8 mouse cellular contexts compared by ENCODE assay signal in genomic region chr4:53218291-53218640, GRCm38 (mm10). TPM values are rescaled to one million over a fixed set of nuclear protein-coding genes. Genes with fewer than 3 reads are reported as not detected.
DNase-seq lines count a peak whose midpoint lies in the region; ATAC-seq and TF ChIP-seq lines count a peak whose summit lies in the region.

No protein-coding gene starts in this region.

- no peaks in the 10 kb centered on the region for H3K36me3 ChIP-seq in E14TG2a.4 (ENCODE audit: insufficient read depth, low read length)
- no peaks in the 10 kb centered on the region for H3K36me3 ChIP-seq in hindbrain, embryonic 13.5 days

- H3K27me3 ChIP-seq in E14TG2a.4 (ENCODE audit: insufficient read depth, low read length): peaks cover 17% of the 10 kb centered on the region
- H3K27me3 ChIP-seq in hindbrain, embryonic 13.5 days: no peaks in the 10 kb centered on the region

- intact Hi-C loops in gastrocnemius, adult 2 months (cut with DNase I): loop anchor here (2.0 kb wide), 2 partner anchors 21 to 47 kb away; no protein-coding TSS in a partner anchor

- 52% methylated on average over 5 of the region's 5 CpGs for WGBS in hindbrain, embryonic 13.5 days

- no peaks in the 10 kb centered on the region for H3K9me3 ChIP-seq in E14TG2a.4 (ENCODE audit: low read length)
- H3K9me3 ChIP-seq in hindbrain, embryonic 13.5 days: no peaks in the 10 kb centered on the region

- TF ChIP-seq CTCF in gastrocnemius, adult 2 months (IDR thresholded peaks at IDR 0.05): no peak
- TF ChIP-seq CTCF in E14TG2a.4 (conservative IDR thresholded peaks at IDR 0.05; ENCODE audit: low read length): no peak

- H3K4me1 ChIP-seq in E14TG2a.4 (replicated peaks; ENCODE audit: low read depth, low read length): peaks cover 54% of the 10 kb centered on the region
- peaks cover 21% of the 10 kb centered on the region for H3K4me1 ChIP-seq in hindbrain, embryonic 13.5 days (replicated peaks)

- DNase-seq in gastrocnemius, adult 2 months: no peak
- no peak for DNase-seq in gastrocnemius, postnatal 4 days (ENCODE audit: low spot score in 2 of 2)
- DNase-seq in frontal cortex, postnatal 14 days (ENCODE audit: low spot score in 2 of 2): no peak
- no peak for DNase-seq in cerebellum, postnatal 36 days
- no peak for DNase-seq in adrenal gland, postnatal 25 days

- peak overlapping the region; percentile 81 for H3K4me3 ChIP-seq in gastrocnemius, adult 2 months
- peak overlapping the region; percentile 76 for H3K4me3 ChIP-seq in E14TG2a.4 (replicated peaks; ENCODE audit: low read length)
- peak overlapping the region; percentile 53 for H3K4me3 ChIP-seq in hindbrain, embryonic 13.5 days

- no peak for ATAC-seq in hindbrain, embryonic 13.5 days (ENCODE audit: low FRiP score)
- peak; percentile 46; the same call in 1 of the 2 replicates for ATAC-seq in megakaryocyte progenitor cell, adult 5-6 weeks (replicated peaks; ENCODE audit: poor library complexity)

- peak overlapping the region; percentile 80 for H3K27ac ChIP-seq in gastrocnemius, adult 2 months
- H3K27ac ChIP-seq in hindbrain, embryonic 13.5 days: peak overlapping the region; percentile 88; the same call in 1 of the 2 replicates

- peak overlapping the region; percentile 87 for H3K4me2 ChIP-seq in hindbrain, embryonic 13.5 days

- 0 out of 2 replicates have a peak overlapping the region, but pooled peaks have one; percentile 74 for H3K9ac ChIP-seq in hindbrain, embryonic 13.5 days

RNA-seq across cellular contexts. Expression of gene Abca1, which starts 58.6 kb away (rescaled TPM):
- total RNA-seq in gastrocnemius, adult 2 months (2021): 1 to 10 TPM; 5.9 to 8.6 TPM
- total RNA-seq in gastrocnemius, postnatal 4 days (2021): 10 to 100 TPM; 13.1 to 17.0 TPM
- polyA plus RNA-seq in hindbrain, embryonic 13.5 days (2015; fragmentation: Nextera tagmentation; extraction: Ambion mirVana): 10.0 and 10.3 TPM in 2 replicates
- 1.2 and 1.8 TPM in 2 replicates for total RNA-seq in megakaryocyte progenitor cell, adult 5-6 weeks (2015)
- total RNA-seq in megakaryocyte progenitor cell, adult 5-6 weeks (2017): 1.8 and 1.9 TPM in 2 replicates
- total RNA-seq in adrenal gland, postnatal 25 days (2021): 165 and 265 TPM in 2 replicates
